Mouse (Mus musculus) heart, embryonic 14.5 days (tissue): ENCODE measurements at regions not wholly inside any gene's neighbourhood (a gene's known extent, or its start where the extent isn't known, plus 50 kb on each side); places are given as distances from the start of the nearest gene placed in this dataset.

Experiments used
- ATAC-seq: fragments of 200-750 bp; cut with Nextera tagmentation; 2 replicates; pipeline ENCODE4 v1.8.0; 2017; ENCODE audit warnings: low read depth, moderate TSS enrichment; ENCODE audit not compliant: insufficient number of reproducible peaks, insufficient read depth, low FRiP score
- H3K27ac ChIP-seq, 2 experiments: fragments of 200-500 bp in 1 of 2; fragments of 300-500 bp in 1 of 2; sonication (generic) in 1 of 2; replicated peaks in 1 of 2; 2 replicates each; pipeline ENCODE4 v1.5.1; 2012 to 2014; ENCODE audit warnings: low read depth in 2 of 2, low read length in 2 of 2, control low read depth in 1 of 2, mild to moderate bottlenecking in 1 of 2, mixed read lengths in 1 of 2; ENCODE audit not compliant: control insufficient read depth in 1 of 2, insufficient read depth in 1 of 2
- H3K27me3 ChIP-seq: fragments of 300-500 bp; sonication (generic); 2 replicates; pipeline ENCODE4 v1.6.1; 2014; ENCODE audit warnings: mild to moderate bottlenecking, low read length, control low read depth; ENCODE audit not compliant: control insufficient read depth, insufficient read depth
- H3K36me3 ChIP-seq: fragments of 300-500 bp; sonication (generic); 2 replicates; pipeline ENCODE4 v1.6.1; 2014; ENCODE audit warnings: mild to moderate bottlenecking, control low read depth, low read length, mixed read lengths; ENCODE audit not compliant: control insufficient read depth, insufficient read depth
- H3K4me1 ChIP-seq, 2 experiments: fragments of 200-500 bp in 1 of 2; fragments of 300-500 bp in 1 of 2; sonication (generic) in 1 of 2; 2 replicates each; pipeline ENCODE4 v1.6.1; 2012 to 2014; ENCODE audit warnings: low read length in 2 of 2, control low read depth in 1 of 2, mixed read lengths in 1 of 2; ENCODE audit not compliant: control insufficient read depth in 2 of 2, insufficient read depth in 2 of 2
- H3K4me2 ChIP-seq: fragments of 300-500 bp; sonication (generic); 2 replicates; pipeline ENCODE4 v1.6.1; 2014; ENCODE audit warnings: mild to moderate bottlenecking, low read length
- H3K4me3 ChIP-seq, 2 experiments: fragments of 200-500 bp in 1 of 2; fragments of 300-500 bp in 1 of 2; sonication (generic) in 1 of 2; 2 replicates each; pipeline ENCODE4 v1.5.1; 2012 to 2014; ENCODE audit warnings: low read length in 2 of 2, mild to moderate bottlenecking in 2 of 2, control low read depth in 1 of 2, low read depth in 1 of 2, moderate library complexity in 1 of 2; ENCODE audit not compliant: control insufficient read depth in 1 of 2, insufficient read depth in 1 of 2
- H3K9ac ChIP-seq: fragments of 300-500 bp; sonication (generic); 2 replicates; pipeline ENCODE4 v1.6.1; 2014; ENCODE audit warnings: mild to moderate bottlenecking, low read length
- H3K9me3 ChIP-seq: fragments of 300-500 bp; sonication (generic); 2 replicates; pipeline ENCODE4 v1.6.1; 2016; ENCODE audit warnings: low read length, control low read depth; ENCODE audit not compliant: control insufficient read depth
- WGBS: fragments of 180-500 bp; shearing (Covaris S2); extraction: QIAGEN DNeasy Blood & Tissue Kit; methylation state at CpG from one replicate; pipeline ENCODE4 v1.1.7; 2014; 5-methylcytosine and 5-hydroxymethylcytosine counted together

GRCm38 (mm10) chr6:93083716-93084115, 140.4 kb upstream of the Adamts9 start:
- H3K9ac ChIP-seq, result no peak overlapping the region
- 85% methylated on average over 6 of the region's 6 CpGs for WGBS
- H3K4me3 ChIP-seq, result no peak overlapping the region

GRCm38 (mm10) chr6:93082205-93082604, 138.9 kb upstream of the Adamts9 start:
- no peak for ATAC-seq

More at GRCm38 (mm10) chr6:93083716-93084115, 140.4 kb upstream of the Adamts9 start:
- Histone ChIP-seq H3K27me3 (no peaks in the 10 kb centered on the region), H3K4me2 (no peak overlapping the region), H3K9me3 (no peaks in the 10 kb centered on the region), H3K27ac (no peak overlapping the region), H3K4me1 (no peaks in the 10 kb centered on the region), H3K36me3 (no peaks in the 10 kb centered on the region)
- ATAC-seq, result no peak

DNA sequence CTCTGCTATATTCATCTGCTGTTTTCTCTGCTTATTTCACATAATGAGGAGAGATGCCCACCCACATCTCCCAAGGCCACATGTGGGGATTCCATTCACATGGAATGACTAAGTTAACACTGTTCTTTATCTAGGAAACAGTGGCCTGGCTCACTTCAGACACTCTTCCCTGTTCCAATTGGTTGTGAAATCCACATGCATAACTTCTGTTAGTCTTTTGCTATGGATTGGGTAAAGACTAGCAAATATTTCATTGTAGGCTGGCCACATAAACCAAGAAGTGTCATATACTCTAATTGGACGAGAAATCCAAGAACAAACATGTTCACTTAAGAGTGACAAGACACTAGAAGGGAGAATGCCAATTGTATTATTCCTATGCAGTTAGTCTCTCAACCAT, 133.4 kb upstream of the Adamts9 start:
- Histone ChIP-seq H3K9ac (no peak overlapping the region), H3K4me3 (no peak overlapping the region), H3K9me3 (no peaks in the 10 kb centered on the region), H3K4me1 (peaks cover 7 to 8% of the 10 kb centered on the region in 2 experiments; a peak in 2 of 4 replicates), H3K36me3 (no peaks in the 10 kb centered on the region), H3K27me3 (no peaks in the 10 kb centered on the region), H3K4me2 (no peak overlapping the region), H3K27ac (no peak overlapping the region)
- no peak for ATAC-seq
- WGBS, result 83% methylated on average over 1 of the region's 1 CpGs

More at GRCm38 (mm10) chr6:93082205-93082604, 138.9 kb upstream of the Adamts9 start:
- H3K9ac ChIP-seq, result no peak overlapping the region
- H3K4me2 ChIP-seq, result no peak overlapping the region
- WGBS, result 72% methylated on average over 4 of the region's 4 CpGs
- H3K27ac ChIP-seq, result no peak overlapping the region
- no peaks in the 10 kb centered on the region for H3K4me1 ChIP-seq
- H3K9me3 ChIP-seq, result no peaks in the 10 kb centered on the region
- H3K36me3 ChIP-seq, result no peaks in the 10 kb centered on the region
- no peaks in the 10 kb centered on the region for H3K27me3 ChIP-seq
- no peak overlapping the region for H3K4me3 ChIP-seq

DNA sequence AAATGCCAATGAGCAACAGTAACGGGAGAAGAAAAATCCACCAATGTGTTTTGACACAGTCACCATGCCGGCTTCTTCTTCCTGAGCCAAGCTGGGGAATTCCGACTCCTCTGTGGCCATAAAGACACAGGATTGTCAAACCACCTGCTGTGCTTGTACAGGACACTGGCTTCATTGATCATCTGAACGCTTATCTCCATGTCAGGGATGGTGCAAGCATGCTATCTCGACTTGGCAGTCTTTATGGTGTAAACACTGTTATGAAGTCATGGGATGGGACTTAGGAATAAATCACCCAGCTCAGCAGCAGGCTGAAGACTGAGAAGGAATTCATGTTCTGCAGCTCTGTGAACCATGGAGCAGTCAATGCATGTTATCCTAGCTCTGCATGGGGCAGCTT, 132.6 kb upstream of the Adamts9 start:
- no peak for ATAC-seq
- H3K36me3 ChIP-seq, result no peaks in the 10 kb centered on the region
- 57% methylated on average over 5 of the region's 5 CpGs for WGBS

GRCm38 (mm10) chr6:93075011-93075410, 131.7 kb upstream of the Adamts9 start:
- no peak for ATAC-seq
- WGBS, result 46% methylated on average over 4 of the region's 4 CpGs
- no peaks in the 10 kb centered on the region for H3K36me3 ChIP-seq

More for the DNA sequence above, 132.6 kb upstream of the Adamts9 start:
- Histone ChIP-seq H3K4me2 (no peak overlapping the region), H3K27ac (no peak overlapping the region), H3K9ac (no peak overlapping the region), H3K4me3 (no peak overlapping the region), H3K9me3 (no peaks in the 10 kb centered on the region), H3K27me3 (no peaks in the 10 kb centered on the region), H3K4me1 (peaks cover 7 to 8% of the 10 kb centered on the region in 2 experiments; a peak in 2 of 4 replicates)

GRCm38 (mm10) chr6:93070916-93071315, 127.6 kb upstream of the Adamts9 start:
- 67% methylated on average over 5 of the region's 5 CpGs for WGBS
- Histone ChIP-seq H3K9me3 (no peaks in the 10 kb centered on the region), H3K27ac (no peak overlapping the region), H3K4me1 (peaks cover 10 to 11% of the 10 kb centered on the region in 2 experiments; a peak in 3 of 4 replicates), H3K36me3 (no peaks in the 10 kb centered on the region), H3K9ac (no peak overlapping the region), H3K4me3 (no peak overlapping the region), H3K27me3 (no peaks in the 10 kb centered on the region), H3K4me2 (no peak overlapping the region)
- no peak for ATAC-seq

More at GRCm38 (mm10) chr6:93075011-93075410, 131.7 kb upstream of the Adamts9 start:
- Histone ChIP-seq H3K4me3 (no peak overlapping the region), H3K27ac (no peak overlapping the region), H3K4me2 (no peak overlapping the region), H3K9ac (no peak overlapping the region), H3K4me1 (peaks cover 7 to 8% of the 10 kb centered on the region in 2 experiments; a peak in 2 of 4 replicates), H3K27me3 (no peaks in the 10 kb centered on the region), H3K9me3 (no peaks in the 10 kb centered on the region)

- H3K9ac ChIP-seq, result no peak overlapping the region
- H3K4me1 ChIP-seq, result peaks cover 4 to 13% of the 10 kb centered on the region in 2 experiments
- no peak overlapping the region for H3K27ac ChIP-seq
- H3K27me3 ChIP-seq, result no peaks in the 10 kb centered on the region
- WGBS, result 86% methylated on average over 5 of the region's 5 CpGs
- H3K36me3 ChIP-seq, result no peaks in the 10 kb centered on the region
- H3K4me3 ChIP-seq, result no peak overlapping the region
- H3K4me2 ChIP-seq, result no peak overlapping the region
- H3K9me3 ChIP-seq, result no peaks in the 10 kb centered on the region
- no peak for ATAC-seq
These were observed 124.5 kb upstream of the Adamts9 start for GRCm38 (mm10) chr6:93067808-93068207.
